Mouse (Mus musculus) midbrain, postnatal 0 days (tissue): ENCODE measurements at regions not wholly inside any gene's neighbourhood (a gene's known extent, or its start where the extent isn't known, plus 50 kb on each side); places are given as distances from the start of the nearest gene placed in this dataset.
A peak's percentile ranks its signal among the peaks of the same experiment; 100 is the strongest.

Experiments used
- ATAC-seq: fragments of 200-750 bp; cut with Nextera tagmentation; 2 replicates; pipeline ENCODE4 v1.8.0; 2017; ENCODE audit warnings: moderate number of reproducible peaks, mild to moderate bottlenecking, moderate TSS enrichment, moderate library complexity; ENCODE audit not compliant: low FRiP score
- DNase-seq: peaks from one replicate; pipeline ENCODE4 v3.0.0-alpha.2; 2015; ENCODE audit warnings: low spot score
- H3K27ac ChIP-seq: fragments of 300-500 bp; sonication (generic); 2 replicates; pipeline ENCODE4 v1.5.1; 2014; ENCODE audit warnings: low read depth, mild to moderate bottlenecking, low read length, mixed read lengths
- H3K27me3 ChIP-seq: fragments of 300-500 bp; sonication (generic); 2 replicates; pipeline ENCODE4 v1.6.1; 2014; ENCODE audit warnings: low read length, control low read depth, mixed read lengths; ENCODE audit not compliant: insufficient read depth
- H3K36me3 ChIP-seq: fragments of 300-500 bp; sonication (generic); 2 replicates; pipeline ENCODE4 v1.6.1; 2014; ENCODE audit warnings: low read length, control low read depth, mixed read lengths; ENCODE audit not compliant: insufficient read depth
- H3K4me1 ChIP-seq: fragments of 300-500 bp; sonication (generic); 2 replicates; pipeline ENCODE4 v1.6.1; 2014; ENCODE audit warnings: mild to moderate bottlenecking, control low read depth, antibody characterized with exemption, low read length, mixed read lengths; ENCODE audit not compliant: insufficient read depth
- H3K4me2 ChIP-seq: fragments of 300-500 bp; sonication (generic); 2 replicates; pipeline ENCODE4 v1.6.1; 2014; ENCODE audit warnings: low read depth, mild to moderate bottlenecking, low read length, mixed read lengths; ENCODE audit not compliant: poor library complexity, severe bottlenecking
- H3K4me3 ChIP-seq: fragments of 300-500 bp; sonication (generic); 2 replicates; pipeline ENCODE4 v1.5.1; 2014; ENCODE audit warnings: low read depth, mild to moderate bottlenecking, low read length, moderate library complexity
- H3K9ac ChIP-seq: fragments of 300-500 bp; sonication (generic); replicated peaks from 2 replicates; pipeline ENCODE4 v1.6.1; 2014; ENCODE audit warnings: mild to moderate bottlenecking, low read length, moderate library complexity, mixed read lengths; ENCODE audit not compliant: poor library complexity, severe bottlenecking
- H3K9me3 ChIP-seq: fragments of 300-500 bp; sonication (generic); 2 replicates; pipeline ENCODE4 v1.6.1; 2016; ENCODE audit warnings: low read length, control low read depth
- CTCF ChIP-seq: IDR thresholded peaks from 2 replicates; pipeline ENCODE4 v1.5.1; 2016; ENCODE audit warnings: antibody characterized with exemption, mild to moderate bottlenecking
- WGBS: fragments of 180-500 bp; shearing (Covaris S2); extraction: QIAGEN DNeasy Blood & Tissue Kit; methylation state at CpG from one replicate; pipeline ENCODE4 v1.1.7; 2014; 5-methylcytosine and 5-hydroxymethylcytosine counted together

- DNase-seq = peak; percentile 28
- ATAC-seq = no peak
- Histone ChIP-seq H3K9me3 (no peaks in the 10 kb centered on the region), H3K4me3 (no peak overlapping the region), H3K4me2 (no peak overlapping the region), H3K9ac (no peak overlapping the region), H3K27ac (no peak overlapping the region), H3K27me3 (no peaks in the 10 kb centered on the region), H3K36me3 (no peaks in the 10 kb centered on the region), H3K4me1 (no peaks in the 10 kb centered on the region)
- WGBS = 47% methylated on average over 1 of the region's 1 CpGs
- peak; percentile 75 for TF ChIP-seq CTCF
Measured at GRCm38 (mm10) chr8:75353786-75354185, 52.6 kb downstream of the Gm10358 start.

- Histone ChIP-seq H3K4me1 (no peaks in the 10 kb centered on the region), H3K27ac (no peak overlapping the region), H3K27me3 (no peaks in the 10 kb centered on the region), H3K9ac (no peak overlapping the region), H3K9me3 (no peaks in the 10 kb centered on the region), H3K36me3 (no peaks in the 10 kb centered on the region), H3K4me3 (no peak overlapping the region), H3K4me2 (no peak overlapping the region)
- no peak for TF ChIP-seq CTCF
- DNase-seq = no peak
- ATAC-seq = no peak
- WGBS = 69% methylated on average over 1 of the region's 1 CpGs
Measured at GRCm38 (mm10) chr8:75350141-75350540, 56.2 kb downstream of the Gm10358 start.

- Histone ChIP-seq H3K36me3 (no peaks in the 10 kb centered on the region), H3K27me3 (no peaks in the 10 kb centered on the region), H3K27ac (no peak overlapping the region), H3K4me2 (no peak overlapping the region), H3K9me3 (no peaks in the 10 kb centered on the region), H3K4me3 (no peak overlapping the region), H3K9ac (no peak overlapping the region), H3K4me1 (no peaks in the 10 kb centered on the region)
- WGBS = 67% methylated on average over 1 of the region's 1 CpGs
- ATAC-seq (no peak), DNase-seq (no peak)
- TF ChIP-seq CTCF = no peak
Measured at GRCm38 (mm10) chr8:75348047-75348446, 58.3 kb downstream of the Gm10358 start.

- DNase-seq = no peak
- no peak for TF ChIP-seq CTCF
- H3K27me3 ChIP-seq = no peaks in the 10 kb centered on the region
- no peaks in the 10 kb centered on the region for H3K36me3 ChIP-seq
- H3K4me1 ChIP-seq = no peaks in the 10 kb centered on the region
- no peak overlapping the region for H3K4me3 ChIP-seq
- no peak overlapping the region for H3K9ac ChIP-seq
- 67% methylated on average over 1 of the region's 1 CpGs for WGBS
- ATAC-seq = no peak
- H3K4me2 ChIP-seq = no peak overlapping the region
- H3K27ac ChIP-seq = no peak overlapping the region
- no peaks in the 10 kb centered on the region for H3K9me3 ChIP-seq
Measured at GRCm38 (mm10) chr8:75320614-75321013, 85.8 kb downstream of the Gm10358 start.

DNA sequence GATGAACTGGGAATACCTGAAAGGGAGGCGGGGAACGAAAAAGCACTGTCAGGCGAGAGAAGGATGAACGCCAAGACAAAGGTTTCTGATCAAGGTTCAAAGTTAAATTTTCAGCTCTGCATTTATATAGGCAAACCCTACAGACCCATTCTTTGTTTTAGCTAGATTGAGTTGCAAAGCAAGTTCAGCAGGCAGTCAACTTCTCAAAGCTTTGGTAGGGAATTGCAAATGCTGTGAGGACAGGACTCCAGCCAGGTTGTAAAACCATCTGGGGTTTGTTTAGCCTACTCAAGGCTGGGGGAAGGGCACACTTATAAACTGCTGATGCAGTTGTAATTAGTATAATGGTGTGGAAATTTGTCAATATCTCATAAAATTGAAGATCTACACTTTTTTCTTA is 87.9 kb downstream of the Gm10358 start:
- Histone ChIP-seq H3K4me3 (no peak overlapping the region), H3K36me3 (no peaks in the 10 kb centered on the region), H3K4me1 (no peaks in the 10 kb centered on the region), H3K9me3 (no peaks in the 10 kb centered on the region), H3K9ac (no peak overlapping the region), H3K27ac (no peak overlapping the region), H3K4me2 (no peak overlapping the region), H3K27me3 (no peaks in the 10 kb centered on the region)
- ATAC-seq (no peak), DNase-seq (no peak)
- no peak for TF ChIP-seq CTCF
- 32% methylated on average over 4 of the region's 4 CpGs for WGBS

- H3K9me3 ChIP-seq = no peaks in the 10 kb centered on the region
- H3K36me3 ChIP-seq = no peaks in the 10 kb centered on the region
- ATAC-seq (peak; percentile 78), DNase-seq (peak; percentile 75)
- no peaks in the 10 kb centered on the region for H3K27me3 ChIP-seq
- H3K4me3 ChIP-seq = no peak overlapping the region
- 8% methylated on average over 3 of the region's 3 CpGs for WGBS
- H3K4me2 ChIP-seq = no peak overlapping the region
- H3K9ac ChIP-seq = no peak overlapping the region
- no peak overlapping the region for H3K27ac ChIP-seq
- no peaks in the 10 kb centered on the region for H3K4me1 ChIP-seq
- TF ChIP-seq CTCF = peak; percentile 90
Measured at GRCm38 (mm10) chr8:75315886-75316285, 90.5 kb downstream of the Gm10358 start.
